Mouse (Mus musculus): ENCODE results near the gene Hnrnpa1. TPM values are rescaled to one million over a fixed set of nuclear protein-coding genes. Genes with fewer than 3 reads are reported as not detected.
"Not testable (repeated sequence)": the region's sequence is repeated elsewhere in the genome, so short reads cannot be mapped to it uniquely, and the experiment has no call there.

The Hnrnpa1 gene
- total RNA-seq, 4 experiments from 2014 or later, result 82.7 to 111 (median 89.3) TPM

- not testable (repeated sequence) for DNase-seq (ENCODE audit: low spot score in 2 of 2)
Observed at GRCm38 (mm10) chr15:103241071-103242018, 1.1 kb downstream of the Hnrnpa1 start.

- DNase-seq (ENCODE audit: low spot score in 2 of 2), result no peak
Observed at GRCm38 (mm10) chr15:103242885-103243284, 2.7 kb downstream of the Hnrnpa1 start.

- DNase-seq (ENCODE audit: low spot score in 2 of 2), result no peak
Observed at GRCm38 (mm10) chr15:103245616-103246015, 5.4 kb downstream of the Hnrnpa1 start.

GRCm38 (mm10) chr15:103247078-103247781 lies 7.0 kb downstream of the Hnrnpa1 start:
- no peak for DNase-seq (ENCODE audit: low spot score in 2 of 2)

GRCm38 (mm10) chr15:103247782-103248400 lies 7.7 kb downstream of the Hnrnpa1 start:
- DNase-seq (ENCODE audit: low spot score in 2 of 2), result no peak

- DNase-seq (ENCODE audit: low spot score in 2 of 2), result no peak
Observed at GRCm38 (mm10) chr15:103248401-103249313, 8.4 kb downstream of the Hnrnpa1 start.

GRCm38 (mm10) chr15:103249511-103249910 lies 9.3 kb downstream of the Hnrnpa1 start:
- not testable (repeated sequence) for DNase-seq (ENCODE audit: low spot score in 2 of 2)

GRCm38 (mm10) chr15:103250195-103250740 lies 10.0 kb downstream of the Hnrnpa1 start:
- DNase-seq (ENCODE audit: low spot score in 2 of 2), result peak in 1 of 2 experiments; percentile 41

GRCm38 (mm10) chr15:103251595-103251994 lies 11.4 kb downstream of the Hnrnpa1 start:
- no peak for DNase-seq (ENCODE audit: low spot score in 2 of 2)

GRCm38 (mm10) chr15:103252660-103253059 lies 12.4 kb downstream of the Hnrnpa1 start:
- no peak for DNase-seq (ENCODE audit: low spot score in 2 of 2)

GRCm38 (mm10) chr15:103253352-103253751 lies 13.1 kb downstream of the Hnrnpa1 start:
- DNase-seq (ENCODE audit: low spot score in 2 of 2), result no peak

GRCm38 (mm10) chr15:103255169-103255568 lies 14.9 kb downstream of the Hnrnpa1 start:
- no peak for DNase-seq (ENCODE audit: low spot score in 2 of 2)

- DNase-seq (ENCODE audit: low spot score in 2 of 2), result no peak
Observed at GRCm38 (mm10) chr15:103256210-103256986, 16.2 kb downstream of the Hnrnpa1 start.

- peak; percentile 37 to 44 for DNase-seq (ENCODE audit: low spot score in 2 of 2)
Observed at GRCm38 (mm10) chr15:103257790-103258728, 17.8 kb downstream of the Hnrnpa1 start, which contains the start of gene Nfe2. TSS of gene Nfe2 (minus strand) at chr15:103258403.

- DNase-seq (ENCODE audit: low spot score in 2 of 2), result no peak
Observed at GRCm38 (mm10) chr15:103259162-103259561, 18.9 kb downstream of the Hnrnpa1 start.

GRCm38 (mm10) chr15:103259989-103260388 lies 19.8 kb downstream of the Hnrnpa1 start:
- no peak for DNase-seq (ENCODE audit: low spot score in 2 of 2)

- no peak for DNase-seq (ENCODE audit: low spot score in 2 of 2)
Observed at GRCm38 (mm10) chr15:103264794-103265193, 24.6 kb downstream of the Hnrnpa1 start.

- DNase-seq (ENCODE audit: low spot score in 2 of 2), result no peak
Observed at GRCm38 (mm10) chr15:103268903-103269302, 28.7 kb downstream of the Hnrnpa1 start.
